Mouse (Mus musculus) spleen, adult 2 months (tissue): Measurements from ENCODE around the gene Macrod2.

Source experiments
- CTCF ChIP-seq: fragments of 200-500 bp; IDR thresholded peaks from 2 replicates; pipeline ENCODE4 v1.5.1; 2011; ENCODE audit warnings: mild to moderate bottlenecking, inconsistent platforms; ENCODE audit not compliant: insufficient read depth, insufficient read length, insufficient replicate concordance; ENCODE audit errors: extremely low read depth
- POLR2A ChIP-seq: fragments of 200-500 bp; IDR thresholded peaks from 2 replicates; pipeline ENCODE4 v1.6.1; 2011; ENCODE audit warnings: low read depth, low read length, inconsistent platforms

DNA sequence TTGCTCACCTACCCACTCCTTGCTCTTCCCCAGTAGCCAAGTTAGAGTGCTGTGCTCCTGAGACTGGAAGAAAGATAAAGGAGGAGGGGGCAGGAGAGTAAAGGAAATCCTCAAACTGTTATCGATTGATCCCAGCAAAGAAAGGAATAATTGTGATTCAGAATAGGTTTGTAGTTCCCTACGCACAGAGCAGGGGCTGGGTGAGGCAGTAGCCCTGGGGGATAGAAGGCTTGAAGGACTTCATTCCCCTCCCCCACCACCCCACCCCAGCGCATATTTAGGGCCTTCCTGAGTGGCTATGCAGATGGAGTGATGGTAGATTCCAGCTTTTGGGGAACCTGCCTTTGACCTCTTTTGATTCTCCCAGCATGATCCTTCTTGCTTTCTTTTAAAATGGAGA is 281.6 kb downstream of the Macrod2 start:
- TF ChIP-seq CTCF (no peak), POLR2A (no peak)
